Mouse (Mus musculus): ENCODE results near the gene Ngef. TPM values are rescaled to one million over a fixed set of nuclear protein-coding genes. Genes with fewer than 3 reads are reported as not detected.
A peak's percentile ranks its signal among the peaks of the same experiment; 100 is the strongest.
"Not testable (repeated sequence)": the region's sequence is repeated elsewhere in the genome, so short reads cannot be mapped to it uniquely, and the experiment has no call there.

The Ngef gene
- total RNA-seq, 1 experiment: 1.2 TPM

DNA sequence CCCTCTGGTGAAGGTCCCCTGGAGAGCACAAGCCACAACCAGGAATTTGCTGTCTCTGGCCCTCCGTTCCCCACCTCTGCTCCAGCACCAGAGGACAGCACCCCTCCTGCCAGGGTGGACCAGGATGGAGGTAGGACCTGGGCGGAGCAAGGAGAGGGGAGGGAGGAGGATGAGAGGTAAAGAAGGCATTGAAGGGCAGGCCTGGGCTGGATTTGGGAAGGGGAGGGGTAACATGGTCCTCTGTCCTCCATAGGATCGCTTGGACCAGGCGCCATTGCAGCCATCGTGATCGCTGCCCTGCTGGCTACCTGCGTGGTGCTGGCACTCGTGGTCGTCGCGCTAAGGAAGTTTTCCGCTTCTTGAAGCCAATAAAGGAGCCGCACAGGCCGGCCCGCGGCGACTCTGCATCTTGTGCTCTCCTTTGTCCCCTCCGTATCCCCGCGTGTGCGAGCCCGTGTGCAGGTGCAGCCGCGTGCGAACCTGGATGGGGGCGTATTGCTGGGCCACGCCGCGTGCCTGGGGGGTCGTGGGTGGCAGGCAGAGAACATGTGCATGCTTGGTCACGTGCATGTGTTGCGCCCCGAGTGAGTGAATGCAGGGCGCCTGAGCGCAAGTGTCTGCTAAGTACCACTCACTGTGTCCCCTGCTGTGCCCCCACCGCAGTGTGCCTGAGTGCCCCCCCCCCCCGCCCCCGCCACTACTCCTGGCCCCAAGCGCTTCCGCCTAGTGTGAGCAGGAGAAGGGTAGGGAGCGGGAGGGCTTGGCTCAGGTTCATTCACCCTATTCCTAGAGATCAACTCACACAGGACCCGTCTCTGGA lies 98.4 kb downstream of the Ngef start:
- in situ Hi-C loops (cut with MboI; ENCODE audit: low sequenced_read_pairs in 2 of 2, unreplicated experiment in 2 of 2): no loop called here
- TF ChIP-seq ZC3H11A (IDR thresholded peaks at IDR 0.05; ENCODE audit: borderline replicate concordance, low read depth, low read length): no peak
- no peak for TF ChIP-seq MAFK (IDR thresholded peaks at IDR 0.05; ENCODE audit: insufficient read depth, low read depth, low read length)
- TF ChIP-seq ZNF384 (IDR thresholded peaks at IDR 0.05; ENCODE audit: low read depth, low read length): no peak
- TF ChIP-seq HCFC1 (IDR thresholded peaks at IDR 0.05; ENCODE audit: borderline replicate concordance, insufficient read depth, low read length): no peak
- no peak for TF ChIP-seq CHD2 (IDR thresholded peaks at IDR 0.05; ENCODE audit: low read depth, low read length)
- H3K4me1 ChIP-seq (ENCODE audit: control insufficient read depth in 2 of 2, insufficient read depth in 2 of 2, low read length in 2 of 2, poor library complexity in 1 of 2): peaks cover 0 to 9% of the 10 kb centered on the region in 2 experiments; a peak in 1 of 4 replicates
- DNase-seq (ENCODE audit: low read depth, low spot score): no peak
- H3K36me3 ChIP-seq (ENCODE audit: control insufficient read depth, insufficient read depth, low read length, poor library complexity, severe bottlenecking): no peaks in the 10 kb centered on the region
- H3K9ac ChIP-seq (ENCODE audit: insufficient read depth, low read depth, low read length, poor library complexity, severe bottlenecking): peak overlapping the region; percentile 5; the same call in 1 of the 2 replicates
- no peaks in the 10 kb centered on the region for H3K9me3 ChIP-seq (ENCODE audit: control insufficient read depth, insufficient read depth, low read depth, low read length)
- peak overlapping the region; percentile 65 to 71 for H3K4me3 ChIP-seq (ENCODE audit: insufficient read depth in 1 of 2, low read depth in 1 of 2, low read length in 2 of 2, poor library complexity in 1 of 2, severe bottlenecking in 1 of 2)
- H3K27ac ChIP-seq (ENCODE audit: insufficient read depth, low read depth, low read length, poor library complexity, severe bottlenecking): no peak overlapping the region

- no peak overlapping the region for H3K4me3 ChIP-seq (ENCODE audit: insufficient read depth in 1 of 2, low read depth in 1 of 2, low read length in 2 of 2, poor library complexity in 1 of 2, severe bottlenecking in 1 of 2)
- no peaks in the 10 kb centered on the region for H3K36me3 ChIP-seq (ENCODE audit: control insufficient read depth, insufficient read depth, low read length, poor library complexity, severe bottlenecking)
- H3K9me3 ChIP-seq (ENCODE audit: control insufficient read depth, insufficient read depth, low read depth, low read length): no peaks in the 10 kb centered on the region
- H3K27ac ChIP-seq (ENCODE audit: insufficient read depth, low read depth, low read length, poor library complexity, severe bottlenecking): no peak overlapping the region; the same call in 1 of the 2 replicates
- H3K9ac ChIP-seq (ENCODE audit: insufficient read depth, low read depth, low read length, poor library complexity, severe bottlenecking): no peak overlapping the region
- DNase-seq (ENCODE audit: low read depth, low spot score): no peak
- in situ Hi-C loops (cut with MboI; ENCODE audit: low sequenced_read_pairs in 2 of 2, unreplicated experiment in 2 of 2): no loop called here
- TF ChIP-seq ZC3H11A (IDR thresholded peaks at IDR 0.05; ENCODE audit: borderline replicate concordance, low read depth, low read length): no peak
- TF ChIP-seq ZNF384 (IDR thresholded peaks at IDR 0.05; ENCODE audit: low read depth, low read length): no peak
- no peak for TF ChIP-seq HCFC1 (IDR thresholded peaks at IDR 0.05; ENCODE audit: borderline replicate concordance, insufficient read depth, low read length)
- TF ChIP-seq CHD2 (IDR thresholded peaks at IDR 0.05; ENCODE audit: low read depth, low read length): no peak
- no peak for TF ChIP-seq MAFK (IDR thresholded peaks at IDR 0.05; ENCODE audit: insufficient read depth, low read depth, low read length)
- peaks cover 0 to 10% of the 10 kb centered on the region in 2 experiments; a peak in 1 of 4 replicates for H3K4me1 ChIP-seq (ENCODE audit: control insufficient read depth in 2 of 2, insufficient read depth in 2 of 2, low read length in 2 of 2, poor library complexity in 1 of 2)
These were observed 101.1 kb downstream of the Ngef start for GRCm38 (mm10) chr1:87472576-87472975.

DNA sequence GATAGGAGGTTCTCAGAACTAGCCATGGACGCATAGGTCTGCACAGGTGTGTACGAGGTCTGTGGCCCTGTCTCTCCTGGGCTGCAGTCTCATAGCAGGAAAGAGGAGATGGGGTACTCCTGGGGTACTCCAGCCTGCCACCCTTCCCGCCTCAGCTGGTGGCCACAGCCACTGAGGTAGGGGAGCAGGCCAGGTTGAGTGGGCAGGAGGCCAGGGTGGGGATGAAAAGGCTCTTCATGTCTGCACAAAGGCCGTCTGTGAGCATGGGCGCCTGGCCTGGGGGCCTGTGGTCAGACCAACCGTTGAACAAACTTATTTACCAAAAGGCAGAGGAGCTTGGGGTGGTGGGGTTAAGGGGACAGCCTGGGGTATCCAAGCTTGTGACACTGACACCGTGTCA lies 101.8 kb downstream of the Ngef start:
- in situ Hi-C loops (cut with MboI; ENCODE audit: low sequenced_read_pairs in 2 of 2, unreplicated experiment in 2 of 2): no loop called here
- TF ChIP-seq ZNF384 (IDR thresholded peaks at IDR 0.05; ENCODE audit: low read depth, low read length) (no peak), CHD2 (IDR thresholded peaks at IDR 0.05; ENCODE audit: low read depth, low read length) (no peak), ZC3H11A (IDR thresholded peaks at IDR 0.05; ENCODE audit: borderline replicate concordance, low read depth, low read length) (no peak), HCFC1 (IDR thresholded peaks at IDR 0.05; ENCODE audit: borderline replicate concordance, insufficient read depth, low read length) (no peak)
- no peak for DNase-seq (ENCODE audit: low read depth, low spot score)
- Histone ChIP-seq H3K4me1 (ENCODE audit: control insufficient read depth in 2 of 2, insufficient read depth in 2 of 2, low read length in 2 of 2, poor library complexity in 1 of 2) (peaks cover 0 to 10% of the 10 kb centered on the region in 2 experiments; a peak in 1 of 4 replicates), H3K9ac (ENCODE audit: insufficient read depth, low read depth, low read length, poor library complexity, severe bottlenecking) (no peak overlapping the region), H3K4me3 (ENCODE audit: insufficient read depth in 1 of 2, low read depth in 1 of 2, low read length in 2 of 2, poor library complexity in 1 of 2, severe bottlenecking in 1 of 2) (no peak overlapping the region), H3K9me3 (ENCODE audit: control insufficient read depth, insufficient read depth, low read depth, low read length) (no peaks in the 10 kb centered on the region), H3K36me3 (ENCODE audit: control insufficient read depth, insufficient read depth, low read length, poor library complexity, severe bottlenecking) (no peaks in the 10 kb centered on the region), H3K27ac (ENCODE audit: insufficient read depth, low read depth, low read length, poor library complexity, severe bottlenecking) (no peak overlapping the region)

DNA sequence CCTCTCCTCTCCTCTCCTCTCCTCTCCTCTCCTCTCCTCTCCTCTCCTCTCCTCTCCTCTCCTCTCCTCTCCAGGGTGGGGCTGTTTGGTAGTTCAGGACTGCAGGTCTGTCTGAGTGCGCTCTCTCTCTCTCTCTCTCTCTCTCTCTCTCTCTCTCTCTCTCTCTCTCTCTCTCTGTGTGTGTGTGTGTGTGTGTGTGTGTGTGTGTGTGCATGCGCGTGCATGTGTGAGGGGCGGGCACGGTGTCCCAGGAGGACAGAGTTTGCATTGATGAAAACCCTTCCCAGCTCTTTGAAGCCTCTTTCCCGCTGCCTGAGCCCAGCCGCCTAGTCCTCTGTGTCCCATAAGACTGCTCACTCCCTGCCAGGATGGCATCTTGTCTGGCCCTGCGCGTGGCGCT lies 103.7 kb downstream of the Ngef start, which contains the start of gene Snorc:
Gene Snorc, plus strand, starts transcription at position 301 of the 400 bp plus-strand sequence.
- H3K4me1 ChIP-seq (ENCODE audit: control insufficient read depth in 2 of 2, insufficient read depth in 2 of 2, low read length in 2 of 2, poor library complexity in 1 of 2); in situ Hi-C loops (cut with MboI; ENCODE audit: low sequenced_read_pairs in 2 of 2, unreplicated experiment in 2 of 2); H3K27ac ChIP-seq (ENCODE audit: insufficient read depth, low read depth, low read length, poor library complexity, severe bottlenecking); DNase-seq (ENCODE audit: low read depth, low spot score); H3K9me3 ChIP-seq (ENCODE audit: control insufficient read depth, insufficient read depth, low read depth, low read length); H3K36me3 ChIP-seq (ENCODE audit: control insufficient read depth, insufficient read depth, low read length, poor library complexity, severe bottlenecking): not testable (repeated sequence)
- Histone ChIP-seq H3K9ac (ENCODE audit: insufficient read depth, low read depth, low read length, poor library complexity, severe bottlenecking) (peak within 1 kb of the TSS; percentile 4; the same call in 1 of the 2 replicates), H3K4me3 (ENCODE audit: insufficient read depth in 1 of 2, low read depth in 1 of 2, low read length in 2 of 2, poor library complexity in 1 of 2, severe bottlenecking in 1 of 2) (peak within 1 kb of the TSS in 1 of 2 experiments; percentile 7; a peak in 1 of 4 replicates)
